8 mouse cellular contexts compared by ENCODE assay signal in genomic region chr6:6578304-6579149, GRCm38 (mm10). TPM values are rescaled to one million over a fixed set of nuclear protein-coding genes. Genes with fewer than 3 reads are reported as not detected.
DNase-seq lines count a peak whose midpoint lies in the region; ATAC-seq and TF ChIP-seq lines count a peak whose summit lies in the region.

Sem1 (minus strand) TSS chr6:6578663.

- TF ChIP-seq POLR2A in cortical plate, adult 2 months (IDR thresholded peaks at IDR 0.05; ENCODE audit: extremely low read depth, insufficient read depth, low read length) = peak; percentile 51

- TF ChIP-seq CTCF in cortical plate, adult 2 months (IDR thresholded peaks at IDR 0.05; ENCODE audit: extremely low read depth, insufficient read depth, low read length) = no peak

- peak within 1 kb of the TSS; percentile 100 for H3K4me3 ChIP-seq in cortical plate, adult 2 months (ENCODE audit: insufficient read depth, low read length)
- H3K4me3 ChIP-seq in megakaryocyte, embryonic 14.5 days (replicated peaks) = peak within 1 kb of the TSS; percentile 97

- DNase-seq in gastrocnemius, adult 8-10 months (ENCODE audit: low spot score in 2 of 2) = peak; percentile 75 to 83
- DNase-seq in hindlimb bud, embryonic 11.5 days (ENCODE audit: extremely low spot score, low read depth, low spot score) = peak; percentile 58
- DNase-seq in left cerebral cortex, adult 8-10 months (ENCODE audit: low spot score in 2 of 2) = peak; percentile 75 to 81
- peak; percentile 92 to 93 for DNase-seq in right cerebral cortex, postnatal 10 days (ENCODE audit: low spot score in 2 of 2)
- peak; percentile 84 for DNase-seq in urinary bladder, postnatal 25 days (ENCODE audit: low spot score)

- no peaks in the 10 kb centered on the region for H3K9me3 ChIP-seq in megakaryocyte, embryonic 14.5 days

- H3K36me3 ChIP-seq in megakaryocyte, embryonic 14.5 days (replicated peaks; ENCODE audit: low read length) = peaks cover 9% of the 10 kb centered on the region

- no peaks in the 10 kb centered on the region; the same call in 1 of the 2 replicates for H3K4me1 ChIP-seq in cortical plate, adult 2 months (ENCODE audit: control insufficient read depth, insufficient read depth, low read length)
- peaks cover 31% of the 10 kb centered on the region for H3K4me1 ChIP-seq in megakaryocyte, embryonic 14.5 days

- H3K27me3 ChIP-seq in megakaryocyte, embryonic 14.5 days (replicated peaks) = no peaks in the 10 kb centered on the region

- peak within 1 kb of the TSS; percentile 94 for H3K27ac ChIP-seq in cortical plate, adult 2 months (ENCODE audit: insufficient read depth, low read length)

- peak; percentile 87 for ATAC-seq in activated CD4-positive, CD25-positive, alpha-beta regulatory T cell, adult 4 months

RNA-seq across cellular contexts. Expression of gene Sem1, which starts in this region (rescaled TPM):
- 100 to 1,000 TPM; 132 to 202 TPM for polyA plus RNA-seq in activated CD4-positive, CD25-positive, alpha-beta regulatory T cell, adult 4 months (2017; shearing (Covaris generic))
- polyA plus RNA-seq in cortical plate, adult 2 months (2012; rRNA removed) = 56.1 and 57.9 TPM in 2 replicates
- total RNA-seq in gastrocnemius, adult 8-10 months (2022) = 10 to 100 TPM; 54.1 to 66.5 (median 58.5) TPM
- 10 to 100 TPM; 33.1 to 43.4 (median 39.7) TPM for total RNA-seq in left cerebral cortex, adult 8-10 months (2022)
- 2.0 and 113 TPM in 2 replicates for polyA plus RNA-seq in megakaryocyte, embryonic 14.5 days (2012; ENCODE audit: insufficient read depth, low replicate concordance)

Comparison
In these comparisons a context has a peak if more than half of its experiments do, and no peak if none do; other contexts are left out.
1. Peak in every context shown above with its lines: DNase-seq, ATAC-seq, H3K4me3 ChIP-seq and H3K27ac ChIP-seq.